Mouse (Mus musculus): ENCODE data around the gene Ifna6. TPM values are rescaled to one million over a fixed set of nuclear protein-coding genes. Genes with fewer than 3 reads are reported as not detected.
"Not testable (repeated sequence)": the region's sequence is repeated elsewhere in the genome, so short reads cannot be mapped to it uniquely, and the experiment has no call there.

The Ifna6 gene
- polyA plus RNA-seq, 1 experiment from 2014 or later, result not detected

DNA sequence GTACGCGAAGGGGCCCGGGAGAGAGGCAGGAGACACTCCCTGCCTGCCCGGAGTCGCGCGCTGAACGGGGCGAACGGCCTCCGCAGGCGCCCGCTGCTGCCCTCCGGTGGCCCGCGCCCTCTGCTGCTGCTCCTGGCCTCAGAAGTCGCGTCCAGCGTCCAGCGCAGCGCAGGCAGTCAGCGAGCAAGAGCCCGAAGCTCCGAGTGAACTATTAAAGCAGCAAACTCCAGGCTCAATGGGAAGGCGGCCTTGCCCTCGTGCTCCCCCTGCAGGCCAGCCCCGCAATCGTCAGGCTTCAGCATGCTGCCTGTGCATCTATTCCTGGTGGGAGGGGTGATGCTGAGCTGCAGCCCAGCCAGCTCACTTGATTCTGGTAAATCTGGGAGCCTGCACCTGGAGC lies 30.1 kb upstream of the Ifna6 start, which contains the start of gene Gm13279:
TSS of gene Gm13279 (plus strand) at position 301 of the 400 bp plus-strand sequence.
- H3K4me3 ChIP-seq (ENCODE audit: low read depth, low read length); H3K9me3 ChIP-seq (ENCODE audit: control insufficient read depth, low read length); ATAC-seq (replicated peaks; ENCODE audit: low FRiP score, low TSS enrichment, low read depth); DNase-seq (ENCODE audit: low spot score); H3K36me3 ChIP-seq (ENCODE audit: control insufficient read depth, insufficient read depth, low read length); H3K27me3 ChIP-seq (replicated peaks; ENCODE audit: control insufficient read depth, insufficient read depth, low read length); H3K4me1 ChIP-seq (replicated peaks; ENCODE audit: control insufficient read depth, insufficient read depth, low read length); H3K4me2 ChIP-seq (ENCODE audit: low read length); H3K9ac ChIP-seq (ENCODE audit: low read length); H3K27ac ChIP-seq (ENCODE audit: low read depth): not testable (repeated sequence)
- no CpG with 5 or more reads among the region's 28 CpGs for WGBS

DNA sequence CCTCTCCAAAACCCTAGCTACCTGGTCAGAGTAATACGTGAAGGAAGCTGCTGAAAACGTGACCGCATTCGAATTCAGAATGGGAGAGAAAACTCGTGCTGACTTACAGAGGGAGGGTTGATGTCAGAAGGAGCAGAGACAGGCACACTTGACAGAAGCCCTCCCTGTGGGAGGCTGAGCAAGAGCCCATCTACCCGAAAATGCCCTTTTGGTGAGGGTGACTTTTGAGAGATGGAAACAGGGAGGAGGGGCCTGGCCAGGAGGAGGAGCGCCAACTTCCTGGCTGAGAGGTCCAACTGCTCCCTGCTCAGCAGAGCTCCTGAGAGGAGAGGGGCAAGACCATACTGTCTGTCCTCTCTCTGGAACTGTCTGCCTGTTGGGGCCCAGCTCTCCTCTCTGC lies 27.9 kb upstream of the Ifna6 start, which contains the start of gene Gm13285:
TSS of gene Gm13285 (plus strand) at position 301 of the 400 bp plus-strand sequence.
- not testable (repeated sequence) for H3K27me3 ChIP-seq (replicated peaks; ENCODE audit: control insufficient read depth, insufficient read depth, low read length); H3K9me3 ChIP-seq (ENCODE audit: control insufficient read depth, low read length); H3K36me3 ChIP-seq (ENCODE audit: control insufficient read depth, insufficient read depth, low read length); H3K4me2 ChIP-seq (ENCODE audit: low read length); H3K4me1 ChIP-seq (replicated peaks; ENCODE audit: control insufficient read depth, insufficient read depth, low read length); H3K9ac ChIP-seq (ENCODE audit: low read length); ATAC-seq (replicated peaks; ENCODE audit: low FRiP score, low TSS enrichment, low read depth); H3K4me3 ChIP-seq (ENCODE audit: low read depth, low read length); H3K27ac ChIP-seq (ENCODE audit: low read depth); DNase-seq (ENCODE audit: low spot score)
- 0% methylated on average over 1 of the region's 7 CpGs for WGBS

DNA sequence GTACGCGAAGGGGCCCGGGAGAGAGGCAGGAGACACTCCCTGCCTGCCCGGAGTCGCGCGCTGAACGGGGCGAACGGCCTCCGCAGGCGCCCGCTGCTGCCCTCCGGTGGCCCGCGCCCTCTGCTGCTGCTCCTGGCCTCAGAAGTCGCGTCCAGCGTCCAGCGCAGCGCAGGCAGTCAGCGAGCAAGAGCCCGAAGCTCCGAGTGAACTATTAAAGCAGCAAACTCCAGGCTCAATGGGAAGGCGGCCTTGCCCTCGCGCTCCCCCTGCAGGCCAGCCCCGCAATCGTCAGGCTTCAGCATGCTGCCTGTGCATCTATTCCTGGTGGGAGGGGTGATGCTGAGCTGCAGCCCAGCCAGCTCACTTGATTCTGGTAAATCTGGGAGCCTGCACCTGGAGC lies 24.3 kb upstream of the Ifna6 start, which contains the start of gene Gm13287:
TSS of gene Gm13287 (plus strand) at position 301 of the 400 bp plus-strand sequence.
- WGBS, result no CpG with 5 or more reads among the region's 29 CpGs
- not testable (repeated sequence) for H3K36me3 ChIP-seq (ENCODE audit: control insufficient read depth, insufficient read depth, low read length); H3K9me3 ChIP-seq (ENCODE audit: control insufficient read depth, low read length); DNase-seq (ENCODE audit: low spot score); H3K27ac ChIP-seq (ENCODE audit: low read depth); H3K4me3 ChIP-seq (ENCODE audit: low read depth, low read length); H3K9ac ChIP-seq (ENCODE audit: low read length); H3K4me2 ChIP-seq (ENCODE audit: low read length); ATAC-seq (replicated peaks; ENCODE audit: low FRiP score, low TSS enrichment, low read depth); H3K27me3 ChIP-seq (replicated peaks; ENCODE audit: control insufficient read depth, insufficient read depth, low read length); H3K4me1 ChIP-seq (replicated peaks; ENCODE audit: control insufficient read depth, insufficient read depth, low read length)

- no CpG with 5 or more reads among the region's 8 CpGs for WGBS
- not testable (repeated sequence) for H3K36me3 ChIP-seq (ENCODE audit: control insufficient read depth, insufficient read depth, low read length); H3K27me3 ChIP-seq (replicated peaks; ENCODE audit: control insufficient read depth, insufficient read depth, low read length); H3K9ac ChIP-seq (ENCODE audit: low read length); H3K9me3 ChIP-seq (ENCODE audit: control insufficient read depth, low read length); H3K27ac ChIP-seq (ENCODE audit: low read depth); ATAC-seq (replicated peaks; ENCODE audit: low FRiP score, low TSS enrichment, low read depth); H3K4me2 ChIP-seq (ENCODE audit: low read length); H3K4me1 ChIP-seq (replicated peaks; ENCODE audit: control insufficient read depth, insufficient read depth, low read length); DNase-seq (ENCODE audit: low spot score); H3K4me3 ChIP-seq (ENCODE audit: low read depth, low read length)
Measured at GRCm38 (mm10) chr4:88805231-88805630, 22.0 kb upstream of the Ifna6 start, which contains the start of gene Gm13288. Gm13288 (plus strand) TSS chr4:88805531.

DNA sequence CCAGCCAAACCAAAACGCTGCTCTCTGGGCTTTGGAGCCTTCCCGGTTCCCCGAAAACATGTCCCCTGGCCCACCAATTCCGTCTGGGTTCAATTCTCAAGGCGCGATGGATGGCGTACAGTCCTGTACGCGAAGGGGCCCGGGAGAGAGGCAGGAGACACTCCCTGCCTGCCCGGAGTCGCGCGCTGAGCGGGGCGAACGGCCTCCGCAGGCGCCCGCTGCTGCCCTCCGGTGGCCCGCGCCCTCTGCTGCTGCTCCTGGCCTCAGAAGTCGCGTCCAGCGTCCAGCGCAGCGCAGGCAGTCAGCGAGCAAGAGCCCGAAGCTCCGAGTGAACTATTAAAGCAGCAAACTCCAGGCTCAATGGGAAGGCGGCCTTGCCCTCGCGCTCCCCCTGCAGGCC lies 21.5 kb upstream of the Ifna6 start:
- not testable (repeated sequence) for H3K36me3 ChIP-seq (ENCODE audit: control insufficient read depth, insufficient read depth, low read length); H3K27ac ChIP-seq (ENCODE audit: low read depth); H3K4me1 ChIP-seq (replicated peaks; ENCODE audit: control insufficient read depth, insufficient read depth, low read length); DNase-seq (ENCODE audit: low spot score); H3K9ac ChIP-seq (ENCODE audit: low read length); H3K4me3 ChIP-seq (ENCODE audit: low read depth, low read length); ATAC-seq (replicated peaks; ENCODE audit: low FRiP score, low TSS enrichment, low read depth); H3K9me3 ChIP-seq (ENCODE audit: control insufficient read depth, low read length); H3K4me2 ChIP-seq (ENCODE audit: low read length); H3K27me3 ChIP-seq (replicated peaks; ENCODE audit: control insufficient read depth, insufficient read depth, low read length)
- WGBS, result 1% methylated on average over 9 of the region's 34 CpGs

- H3K27ac ChIP-seq (ENCODE audit: low read depth), result no peak within 1 kb of the TSS
- 64% methylated on average over 3 of the region's 3 CpGs for WGBS
- H3K4me1 ChIP-seq (replicated peaks; ENCODE audit: control insufficient read depth, insufficient read depth, low read length), result no peaks in the 10 kb centered on the region
- H3K9me3 ChIP-seq (ENCODE audit: control insufficient read depth, low read length), result no peaks in the 10 kb centered on the region
- no peak within 1 kb of the TSS for H3K4me3 ChIP-seq (ENCODE audit: low read depth, low read length)
- H3K9ac ChIP-seq (ENCODE audit: low read length), result no peak within 1 kb of the TSS
- H3K27me3 ChIP-seq (replicated peaks; ENCODE audit: control insufficient read depth, insufficient read depth, low read length), result no peaks in the 10 kb centered on the region
- H3K4me2 ChIP-seq (ENCODE audit: low read length), result no peak within 1 kb of the TSS
- no peaks in the 10 kb centered on the region for H3K36me3 ChIP-seq (ENCODE audit: control insufficient read depth, insufficient read depth, low read length)
- DNase-seq (ENCODE audit: low spot score) (no peak), ATAC-seq (replicated peaks; ENCODE audit: low FRiP score, low TSS enrichment, low read depth) (no peak)
Measured at GRCm38 (mm10) chr4:88815928-88816327, 11.3 kb upstream of the Ifna6 start, which contains the start of gene Ifna7. Ifna7 (plus strand) TSS chr4:88816228.

- Histone ChIP-seq H3K9ac (ENCODE audit: low read length) (no peak within 1 kb of the TSS), H3K4me1 (replicated peaks; ENCODE audit: control insufficient read depth, insufficient read depth, low read length) (no peaks in the 10 kb centered on the region), H3K36me3 (ENCODE audit: control insufficient read depth, insufficient read depth, low read length) (no peaks in the 10 kb centered on the region), H3K4me3 (ENCODE audit: low read depth, low read length) (no peak within 1 kb of the TSS), H3K9me3 (ENCODE audit: control insufficient read depth, low read length) (no peaks in the 10 kb centered on the region), H3K27me3 (replicated peaks; ENCODE audit: control insufficient read depth, insufficient read depth, low read length) (no peaks in the 10 kb centered on the region), H3K4me2 (ENCODE audit: low read length) (no peak within 1 kb of the TSS), H3K27ac (ENCODE audit: low read depth) (no peak within 1 kb of the TSS)
- ATAC-seq (replicated peaks; ENCODE audit: low FRiP score, low TSS enrichment, low read depth) (no peak), DNase-seq (ENCODE audit: low spot score) (no peak)
- WGBS, result 91% methylated on average over 1 of the region's 1 CpGs
Measured at GRCm38 (mm10) chr4:88819659-88820058, 7.6 kb upstream of the Ifna6 start, which contains the start of gene Ifna11. Ifna11 (plus strand) TSS chr4:88819959.

GRCm38 (mm10) chr4:88822995-88823394 lies 4.2 kb upstream of the Ifna6 start:
- Histone ChIP-seq H3K9me3 (ENCODE audit: control insufficient read depth, low read length) (no peaks in the 10 kb centered on the region), H3K27me3 (replicated peaks; ENCODE audit: control insufficient read depth, insufficient read depth, low read length) (no peaks in the 10 kb centered on the region), H3K9ac (ENCODE audit: low read length) (no peak overlapping the region), H3K36me3 (ENCODE audit: control insufficient read depth, insufficient read depth, low read length) (no peaks in the 10 kb centered on the region), H3K4me2 (ENCODE audit: low read length) (no peak overlapping the region), H3K27ac (ENCODE audit: low read depth) (no peak overlapping the region), H3K4me3 (ENCODE audit: low read depth, low read length) (no peak overlapping the region), H3K4me1 (replicated peaks; ENCODE audit: control insufficient read depth, insufficient read depth, low read length) (no peaks in the 10 kb centered on the region)
- ATAC-seq (replicated peaks; ENCODE audit: low FRiP score, low TSS enrichment, low read depth) (no peak), DNase-seq (ENCODE audit: low spot score) (no peak)
- WGBS, result 24% methylated on average over 4 of the region's 4 CpGs

DNA sequence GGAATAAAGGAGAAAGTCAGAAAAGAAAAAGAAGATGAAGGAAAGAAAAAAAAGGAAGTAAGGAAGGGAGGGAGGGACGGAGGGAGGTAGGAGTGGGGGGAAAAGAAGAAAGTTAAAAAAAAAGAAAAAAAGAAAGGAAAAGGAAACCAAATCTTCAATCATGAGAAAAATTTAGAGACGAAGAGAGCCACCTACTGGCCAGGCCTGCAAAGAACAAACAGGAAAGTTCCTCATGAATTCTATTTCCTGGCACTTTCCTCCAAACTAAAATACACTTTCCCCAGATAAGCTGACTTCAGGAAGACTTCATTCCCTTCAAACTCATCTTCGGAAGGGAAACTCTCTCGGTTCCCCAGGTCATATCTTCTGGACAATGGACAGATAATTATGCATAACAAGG lies 3.3 kb downstream of the Ifna6 start:
- ATAC-seq (replicated peaks; ENCODE audit: low FRiP score, low TSS enrichment, low read depth), result no peak
- H3K4me2 ChIP-seq (ENCODE audit: low read length), result no peak overlapping the region
- no peaks in the 10 kb centered on the region for H3K4me1 ChIP-seq (replicated peaks; ENCODE audit: control insufficient read depth, insufficient read depth, low read length)
- DNase-seq (ENCODE audit: low spot score), result no peak
- H3K27me3 ChIP-seq (replicated peaks; ENCODE audit: control insufficient read depth, insufficient read depth, low read length), result no peaks in the 10 kb centered on the region
- WGBS, result 26% methylated on average over 4 of the region's 4 CpGs
- H3K9me3 ChIP-seq (ENCODE audit: control insufficient read depth, low read length), result no peaks in the 10 kb centered on the region
- no peaks in the 10 kb centered on the region for H3K36me3 ChIP-seq (ENCODE audit: control insufficient read depth, insufficient read depth, low read length)
- no peak overlapping the region for H3K4me3 ChIP-seq (ENCODE audit: low read depth, low read length)
- no peak overlapping the region for H3K9ac ChIP-seq (ENCODE audit: low read length)
- H3K27ac ChIP-seq (ENCODE audit: low read depth), result no peak overlapping the region

All from intestine, embryonic 14.5 days (tissue).